Mouse (Mus musculus) MEL (cell line): Measurements from ENCODE around the gene Jmjd1c. TPM values are rescaled to one million over a fixed set of nuclear protein-coding genes. Genes with fewer than 3 reads are reported as not detected.

Experiments
- DNase-seq: peaks from one replicate; pipeline ENCODE4 v3.0.0; 2011; ENCODE audit warnings: low read depth, low spot score
- H3K27ac ChIP-seq: 2 replicates; pipeline ENCODE4 v1.5.1; 2012; ENCODE audit warnings: low read depth, mild to moderate bottlenecking, control low read depth, low read length, moderate library complexity; ENCODE audit not compliant: control insufficient read depth
- H3K27me3 ChIP-seq, 2 experiments: fragments of 150-350 bp in 1 of 2; sonication (generic) in 1 of 2; 2 replicates each; pipeline ENCODE4 v1.6.1; 2012; ENCODE audit warnings: low read length in 2 of 2, mild to moderate bottlenecking in 2 of 2, improper control_type of control experiment in 1 of 2, moderate library complexity in 1 of 2; ENCODE audit not compliant: insufficient read depth in 2 of 2, control insufficient read depth in 1 of 2
- H3K36me3 ChIP-seq, 2 experiments: 2 replicates each; pipeline ENCODE4 v1.6.1; 2012 to 2014; ENCODE audit warnings: low read length in 2 of 2, improper control_type of control experiment in 1 of 2, inconsistent platforms in 1 of 2, mild to moderate bottlenecking in 1 of 2; ENCODE audit not compliant: insufficient read depth in 2 of 2, control insufficient read depth in 1 of 2
- H3K4me1 ChIP-seq, 2 experiments: fragments of 150-350 bp in 1 of 2; sonication (generic) in 1 of 2; 2 replicates each; pipeline ENCODE4 v1.6.1; 2012; ENCODE audit warnings: low read length in 2 of 2, improper control_type of control experiment in 1 of 2, mild to moderate bottlenecking in 1 of 2; ENCODE audit not compliant: insufficient read depth in 2 of 2, control insufficient read depth in 1 of 2
- H3K4me3 ChIP-seq, 2 experiments: fragments of 150-350 bp in 1 of 2; sonication (generic) in 1 of 2; 2 replicates each; pipeline ENCODE4 v1.5.1; 2012; ENCODE audit warnings: low read depth in 2 of 2, low read length in 2 of 2, mild to moderate bottlenecking in 2 of 2, moderate library complexity in 2 of 2, control low read depth in 1 of 2, improper control_type of control experiment in 1 of 2; ENCODE audit not compliant: control insufficient read depth in 1 of 2, insufficient read depth in 1 of 2
- H3K79me2 ChIP-seq: 2 replicates; pipeline ENCODE4 v1.6.1; 2012; ENCODE audit warnings: mild to moderate bottlenecking, low read length, moderate library complexity; ENCODE audit not compliant: control insufficient read depth, poor library complexity, insufficient read depth
- H3K9ac ChIP-seq: 2 replicates; pipeline ENCODE4 v1.6.1; 2012; ENCODE audit warnings: low read depth, mild to moderate bottlenecking, control low read depth, low read length, moderate library complexity; ENCODE audit not compliant: control insufficient read depth, poor library complexity, severe bottlenecking
- H3K9me3 ChIP-seq: fragments of 150-350 bp; sonication (generic); replicated peaks from 2 replicates; pipeline ENCODE4 v1.6.1; 2012; ENCODE audit warnings: mild to moderate bottlenecking, low read length, improper control_type of control experiment, moderate library complexity; ENCODE audit not compliant: insufficient read depth
- BHLHE40 ChIP-seq: IDR thresholded peaks from 2 replicates; pipeline ENCODE4 v1.6.1; 2012; ENCODE audit warnings: low read depth, mild to moderate bottlenecking, inconsistent platforms, low read length, improper control_type of control experiment, borderline replicate concordance
- CHD1 ChIP-seq: IDR thresholded peaks from 2 replicates; pipeline ENCODE4 v1.6.1; 2012; ENCODE audit warnings: low read depth, mild to moderate bottlenecking, inconsistent platforms, low read length, improper control_type of control experiment
- CHD2 ChIP-seq: IDR thresholded peaks from 2 replicates; pipeline ENCODE4 v1.6.1; 2011; ENCODE audit warnings: low read length, improper control_type of control experiment
- CTCF ChIP-seq, 3 experiments: IDR thresholded peaks in 2 of 3; conservative IDR thresholded peaks in 1 of 3; 2 replicates each; pipeline ENCODE4 v1.5.1; 2011 to 2012; ENCODE audit warnings: low read length in 3 of 3, low read depth in 2 of 3, mild to moderate bottlenecking in 2 of 3, improper control_type of control experiment in 1 of 3, inconsistent platforms in 1 of 3, mixed read lengths in 1 of 3, moderate library complexity in 1 of 3; ENCODE audit not compliant: control insufficient read depth in 1 of 3, insufficient read depth in 1 of 3, poor library complexity in 1 of 3, severe bottlenecking in 1 of 3
- E2F4 ChIP-seq: IDR thresholded peaks from 2 replicates; pipeline ENCODE4 v1.6.1; 2011; ENCODE audit warnings: low read depth, low read length, improper control_type of control experiment, borderline replicate concordance
- ELF1 ChIP-seq: IDR thresholded peaks from 2 replicates; pipeline ENCODE4 v1.6.1; 2014; ENCODE audit warnings: low read depth, mild to moderate bottlenecking, inconsistent platforms, low read length, improper control_type of control experiment, moderate library complexity
- EP300 ChIP-seq, 2 experiments: IDR thresholded peaks; 2 replicates each; pipeline ENCODE4 v1.6.1; 2011; ENCODE audit warnings: improper control_type of control experiment in 2 of 2, low read length in 2 of 2, low read depth in 1 of 2, mild to moderate bottlenecking in 1 of 2
- ETS1 ChIP-seq: IDR thresholded peaks from 2 replicates; pipeline ENCODE4 v1.6.1; 2012; ENCODE audit warnings: low read depth, mild to moderate bottlenecking, inconsistent platforms, low read length, improper control_type of control experiment, moderate library complexity
- GABPA ChIP-seq: IDR thresholded peaks from 2 replicates; pipeline ENCODE4 v1.6.1; 2012; ENCODE audit warnings: low read depth, mild to moderate bottlenecking, inconsistent platforms, low read length, improper control_type of control experiment, moderate library complexity
- GATA1 ChIP-seq: IDR thresholded peaks from 2 replicates; pipeline ENCODE4 v1.6.1; 2011; ENCODE audit warnings: low read depth, low read length, improper control_type of control experiment
- HCFC1 ChIP-seq: IDR thresholded peaks from 2 replicates; pipeline ENCODE4 v1.6.1; 2012; ENCODE audit warnings: low read depth, mild to moderate bottlenecking, inconsistent platforms, low read length, improper control_type of control experiment, moderate library complexity
- JUND ChIP-seq: IDR thresholded peaks from 2 replicates; pipeline ENCODE4 v1.6.1; 2011; ENCODE audit warnings: low read depth, mild to moderate bottlenecking, improper control_type of control experiment, low read length
- KAT2A ChIP-seq: conservative IDR thresholded peaks from 2 replicates; pipeline ENCODE4 v1.6.1; 2012; ENCODE audit warnings: low read depth, low read length, improper control_type of control experiment, inconsistent platforms
- MAFK ChIP-seq: IDR thresholded peaks from 2 replicates; pipeline ENCODE4 v1.6.1; 2011; ENCODE audit warnings: low read depth, mild to moderate bottlenecking, low read length, improper control_type of control experiment, borderline replicate concordance
- MAX ChIP-seq: IDR thresholded peaks from 2 replicates; pipeline ENCODE4 v1.6.1; 2011; ENCODE audit warnings: low read length, improper control_type of control experiment
- MAZ ChIP-seq: IDR thresholded peaks from 2 replicates; pipeline ENCODE4 v1.6.1; 2012; ENCODE audit warnings: low read depth, mild to moderate bottlenecking, inconsistent platforms, low read length, improper control_type of control experiment
- MEF2A ChIP-seq: IDR thresholded peaks from 2 replicates; pipeline ENCODE4 v1.6.1; 2014; ENCODE audit warnings: low read depth, mild to moderate bottlenecking, inconsistent platforms, low read length, improper control_type of control experiment; ENCODE audit not compliant: poor library complexity, insufficient replicate concordance, severe bottlenecking; ENCODE audit errors: extremely low read depth
- MXI1 ChIP-seq: IDR thresholded peaks from 2 replicates; pipeline ENCODE4 v1.6.1; 2011; ENCODE audit warnings: mild to moderate bottlenecking, low read depth, low read length, improper control_type of control experiment
- MYB ChIP-seq: IDR thresholded peaks from 2 replicates; pipeline ENCODE4 v1.6.1; 2011; ENCODE audit warnings: mild to moderate bottlenecking, low read depth, low read length, improper control_type of control experiment
- MYC ChIP-seq: IDR thresholded peaks from 2 replicates; pipeline ENCODE4 v1.6.1; 2011; ENCODE audit warnings: low read depth, mild to moderate bottlenecking, low read length, improper control_type of control experiment, moderate library complexity
- NELFE ChIP-seq: IDR thresholded peaks from 2 replicates; pipeline ENCODE4 v1.6.1; 2011; ENCODE audit warnings: low read depth, low read length, improper control_type of control experiment
- NRF1 ChIP-seq: IDR thresholded peaks from 2 replicates; pipeline ENCODE4 v1.6.1; 2014; ENCODE audit warnings: low read depth, mild to moderate bottlenecking, inconsistent platforms, low read length, improper control_type of control experiment, moderate library complexity; ENCODE audit not compliant: poor library complexity, insufficient read depth, severe bottlenecking
- POLR2A ChIP-seq, 2 experiments: IDR thresholded peaks; 2 replicates each; pipeline ENCODE4 v1.6.1; 2011 to 2012; ENCODE audit warnings: low read length in 2 of 2, mild to moderate bottlenecking in 2 of 2, control low read depth in 1 of 2, improper control_type of control experiment in 1 of 2, low read depth in 1 of 2, moderate library complexity in 1 of 2; ENCODE audit not compliant: control insufficient read depth in 1 of 2, insufficient read depth in 1 of 2, poor library complexity in 1 of 2
- POLR2AphosphoS2 ChIP-seq: IDR thresholded peaks from 2 replicates; pipeline ENCODE4 v1.6.1; 2011; ENCODE audit warnings: low read length, improper control_type of control experiment
- POLR2AphosphoS5 ChIP-seq: IDR thresholded peaks from 2 replicates; pipeline ENCODE4 v1.6.1; 2012; ENCODE audit warnings: low read depth, borderline replicate concordance, mild to moderate bottlenecking, inconsistent platforms, low read length, moderate library complexity, mixed read lengths
- RAD21 ChIP-seq: IDR thresholded peaks from 2 replicates; pipeline ENCODE4 v1.6.1; 2011; ENCODE audit warnings: mild to moderate bottlenecking, low read depth, low read length, improper control_type of control experiment
- SIN3A ChIP-seq: IDR thresholded peaks from 2 replicates; pipeline ENCODE4 v1.6.1; 2012; ENCODE audit warnings: low read length, improper control_type of control experiment, inconsistent platforms
- SMC3 ChIP-seq: IDR thresholded peaks from 2 replicates; pipeline ENCODE4 v1.6.1; 2011; ENCODE audit warnings: low read depth, low read length, improper control_type of control experiment
- TAL1 ChIP-seq: IDR thresholded peaks from 2 replicates; pipeline ENCODE4 v1.6.1; 2012; ENCODE audit warnings: mild to moderate bottlenecking, inconsistent platforms, low read length, moderate library complexity, mixed read lengths
- TBP ChIP-seq: IDR thresholded peaks from 2 replicates; pipeline ENCODE4 v1.8.0; 2011; ENCODE audit warnings: low read depth, low read length, improper control_type of control experiment
- UBTF ChIP-seq: IDR thresholded peaks from 2 replicates; pipeline ENCODE4 v1.6.1; 2012; ENCODE audit warnings: low read depth, mild to moderate bottlenecking, inconsistent platforms, low read length, improper control_type of control experiment, moderate library complexity, borderline replicate concordance; ENCODE audit not compliant: insufficient read depth
- USF1 ChIP-seq: IDR thresholded peaks from 2 replicates; pipeline ENCODE4 v1.6.1; 2014; ENCODE audit warnings: low read depth, mild to moderate bottlenecking, inconsistent platforms, low read length, improper control_type of control experiment, moderate library complexity
- USF2 ChIP-seq, 2 experiments: IDR thresholded peaks; 2 replicates each; pipeline ENCODE4 v1.6.1; 2011 to 2012; ENCODE audit warnings: improper control_type of control experiment in 2 of 2, low read length in 2 of 2, borderline replicate concordance in 1 of 2, inconsistent platforms in 1 of 2, low read depth in 1 of 2, mild to moderate bottlenecking in 1 of 2; ENCODE audit not compliant: insufficient read depth in 1 of 2
- ZC3H11A ChIP-seq: IDR thresholded peaks from 2 replicates; pipeline ENCODE4 v1.6.1; 2012; ENCODE audit warnings: low read depth, mild to moderate bottlenecking, inconsistent platforms, low read length, improper control_type of control experiment
- ZKSCAN1 ChIP-seq: IDR thresholded peaks from 2 replicates; pipeline ENCODE4 v1.6.1; 2012; ENCODE audit warnings: low read depth, mild to moderate bottlenecking, inconsistent platforms, low read length, improper control_type of control experiment, moderate library complexity
- ZMIZ1 ChIP-seq: IDR thresholded peaks from 2 replicates; pipeline ENCODE4 v1.6.1; 2012; ENCODE audit warnings: low read depth, mild to moderate bottlenecking, inconsistent platforms, low read length, improper control_type of control experiment, moderate library complexity
- ZNF384 ChIP-seq: IDR thresholded peaks from 2 replicates; pipeline ENCODE4 v1.6.1; 2012; ENCODE audit warnings: low read depth, mild to moderate bottlenecking, inconsistent platforms, low read length, improper control_type of control experiment
- polyA plus RNA-seq, 2 experiments: library from polyadenylated mRNA; stranded (reverse) in 1 of 2; unstranded in 1 of 2; fragments of >175 nt in 1 of 2; fragments of >200 nt in 1 of 2; gene quantifications; 2 replicates each; pipeline versions ENCODE4 v1.2.1 to v1.2.4; 2012; ENCODE audit warnings: low replicate concordance in 2 of 2, low read depth in 1 of 2; ENCODE audit not compliant: insufficient read length in 2 of 2, insufficient read depth in 1 of 2, missing spikeins in 1 of 2
- total RNA-seq: library from RNA; depleted of rRNA; stranded (reverse); fragments of 300-350 nt; gene quantifications from 2 replicates; pipeline ENCODE4 v1.2.3, GENCODE M21; 2012

Jmjd1c gene
- total and polyA plus RNA-seq, 3 experiments = 10.6 to 62.3 (median 15.2) TPM

DNA sequence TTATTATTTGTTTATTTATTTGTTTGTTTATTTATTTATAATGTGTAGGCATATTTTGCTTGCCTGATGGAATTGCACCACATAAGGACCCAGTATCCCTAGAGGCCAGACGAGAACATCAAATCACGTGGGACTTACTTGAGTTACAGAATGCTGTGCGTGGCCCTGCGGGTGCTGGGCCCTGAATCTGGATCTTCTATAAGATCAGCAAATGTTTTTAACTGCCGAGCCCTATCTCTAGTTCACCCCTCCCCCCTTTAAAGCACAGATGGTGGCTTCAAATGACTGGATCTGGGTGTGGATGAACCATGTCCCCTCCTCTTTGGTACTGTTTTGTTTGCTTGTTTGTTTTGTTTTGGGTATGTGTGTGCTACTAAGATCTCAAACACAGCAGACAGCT lies 199.4 kb downstream of the Jmjd1c start:
- Histone ChIP-seq H3K9me3 (no peaks in the 10 kb centered on the region), H3K36me3 (peaks cover 2 to 34% of the 10 kb centered on the region in 2 experiments; a peak in 2 of 4 replicates), H3K4me1 (peaks cover 19 to 44% of the 10 kb centered on the region in 2 experiments), H3K9ac (peak overlapping the region; percentile 82), H3K27me3 (no peaks in the 10 kb centered on the region), H3K79me2 (peaks cover 29% of the 10 kb centered on the region), H3K4me3 (peak overlapping the region in 1 of 2 experiments; percentile 46; a peak in 3 of 4 replicates), H3K27ac (peak overlapping the region; percentile 100)
- peak; percentile 89 for DNase-seq
- TF ChIP-seq MAX = peak; percentile 77
- TF ChIP-seq CHD2 = peak; percentile 72
- TF ChIP-seq POLR2AphosphoS2 = no peak
- TF ChIP-seq KAT2A = no peak
- no peak for TF ChIP-seq NRF1
- peak; percentile 58; the same call in 1 of the 2 replicates for TF ChIP-seq MXI1
- no peak for TF ChIP-seq ZC3H11A
- 0 out of 4 replicates have a peak, but pooled peaks of 1 of the 2 experiments have one; percentile 46 for TF ChIP-seq USF2 (IDR thresholded peaks at IDR 0.05; ENCODE audit: borderline replicate concordance in 1 of 2, insufficient read depth in 1 of 2, low read depth in 1 of 2, low read length in 2 of 2)
- TF ChIP-seq RAD21 = no peak
- TF ChIP-seq UBTF = no peak
- TF ChIP-seq E2F4 = no peak
- TF ChIP-seq CHD1 = no peak
- no peak for TF ChIP-seq ZNF384
- no peak for TF ChIP-seq BHLHE40
- peak; percentile 87 for TF ChIP-seq USF1
- TF ChIP-seq POLR2AphosphoS5 = no peak
- TF ChIP-seq HCFC1 = peak; percentile 59
- TF ChIP-seq EP300 (IDR thresholded peaks at IDR 0.05; ENCODE audit: low read depth in 1 of 2, low read length in 2 of 2) = peak; percentile 66 to 91
- TF ChIP-seq TBP = peak; percentile 69
- no peak; the same call in 1 of the 2 replicates for TF ChIP-seq SIN3A
- peak; percentile 4; the same call in 1 of the 2 replicates for TF ChIP-seq NELFE
- peak; percentile 90 for TF ChIP-seq ETS1
- TF ChIP-seq GABPA = no peak
- no peak for TF ChIP-seq JUND
- peak; percentile 1; the same call in 1 of the 2 replicates for TF ChIP-seq ZMIZ1
- TF ChIP-seq MEF2A = no peak
- TF ChIP-seq MYB = peak; percentile 92
- peak; percentile 74; the same call in 1 of the 2 replicates for TF ChIP-seq MYC
- TF ChIP-seq POLR2A (IDR thresholded peaks at IDR 0.05; ENCODE audit: control insufficient read depth in 1 of 2, insufficient read depth in 1 of 2, low read depth in 1 of 2, low read length in 2 of 2, poor library complexity in 1 of 2) = peak in 1 of 2 experiments; percentile 50; a peak in 1 of 4 replicates
- TF ChIP-seq GATA1 = peak; percentile 81
- TF ChIP-seq CTCF (IDR thresholded peaks at IDR 0.05 in 2 of 3, conservative IDR thresholded peaks at IDR 0.05 in 1 of 3; ENCODE audit: control insufficient read depth in 1 of 3, insufficient read depth in 1 of 3, low read depth in 2 of 3, low read length in 3 of 3, poor library complexity in 1 of 3, severe bottlenecking in 1 of 3) = no peak
- no peak for TF ChIP-seq ZKSCAN1
- no peak for TF ChIP-seq MAFK
- TF ChIP-seq ELF1 = no peak
- 0 out of 2 replicates have a peak, but pooled peaks have one; percentile 33 for TF ChIP-seq MAZ
- no peak for TF ChIP-seq SMC3
- no peak for TF ChIP-seq TAL1
